Mouse (Mus musculus): ENCODE measurements around the gene Lsm12.

Lsm12 gene

DNA sequence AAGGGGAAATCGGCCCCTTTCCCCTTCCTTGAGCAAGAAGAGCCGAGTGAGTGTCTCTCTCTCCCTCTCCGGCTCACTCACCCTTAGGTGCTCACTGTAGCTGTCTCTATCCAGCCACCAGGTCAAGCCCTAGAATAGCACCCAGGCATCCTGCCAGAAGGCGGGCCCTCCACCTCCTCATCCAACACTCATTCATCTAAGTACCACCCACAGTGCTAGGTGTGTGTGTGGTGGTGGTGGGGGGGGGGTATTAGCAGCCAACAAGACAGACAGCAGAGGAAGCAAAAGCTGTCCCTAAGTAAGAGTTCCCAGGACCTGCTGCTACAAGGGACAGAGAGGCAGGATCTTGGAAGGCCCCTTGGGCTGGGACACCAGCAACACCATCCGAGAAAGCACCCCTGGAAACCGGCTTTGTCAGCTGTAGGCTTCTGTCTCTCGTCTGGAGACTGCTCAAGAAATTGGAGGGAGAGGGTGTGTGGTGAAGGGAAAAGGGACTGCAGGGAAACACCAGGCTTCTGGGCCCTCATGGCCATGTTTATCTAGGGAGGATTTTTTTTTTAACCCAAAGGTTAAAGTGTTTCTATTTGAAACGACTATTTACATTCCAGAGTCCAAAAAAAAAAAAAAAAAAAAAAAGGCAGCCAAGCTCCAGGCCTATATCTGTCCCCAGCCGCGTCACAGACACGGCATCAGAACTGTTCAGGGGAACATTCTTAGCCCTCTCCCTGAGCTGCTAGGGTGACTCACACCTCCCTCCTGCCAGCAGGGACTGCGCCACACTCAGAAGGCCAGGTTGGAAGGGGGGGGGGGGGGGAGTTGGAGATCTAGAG lies 31.2 kb upstream of the Lsm12 start:
- DNase-seq = no peak

DNA sequence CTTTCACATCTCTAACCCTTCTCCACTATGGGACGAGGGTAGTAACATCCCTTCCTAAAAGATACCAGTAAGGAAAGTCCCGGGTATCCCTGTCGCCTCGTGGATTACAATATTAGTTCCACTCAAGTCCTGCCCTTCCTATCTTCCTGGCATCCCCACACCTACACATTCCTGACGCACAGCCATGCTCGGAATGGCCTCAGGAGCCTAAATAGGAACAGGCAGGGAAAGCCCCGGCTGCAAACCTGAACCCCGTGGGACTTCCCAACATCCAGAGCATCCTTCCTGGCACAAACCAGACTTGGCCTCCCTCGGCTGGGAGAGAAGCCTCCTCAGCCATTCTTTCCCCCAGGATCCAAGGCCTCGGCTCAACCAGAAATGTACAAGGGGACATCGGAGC lies 30.4 kb upstream of the Lsm12 start:
- DNase-seq = no peak

DNA sequence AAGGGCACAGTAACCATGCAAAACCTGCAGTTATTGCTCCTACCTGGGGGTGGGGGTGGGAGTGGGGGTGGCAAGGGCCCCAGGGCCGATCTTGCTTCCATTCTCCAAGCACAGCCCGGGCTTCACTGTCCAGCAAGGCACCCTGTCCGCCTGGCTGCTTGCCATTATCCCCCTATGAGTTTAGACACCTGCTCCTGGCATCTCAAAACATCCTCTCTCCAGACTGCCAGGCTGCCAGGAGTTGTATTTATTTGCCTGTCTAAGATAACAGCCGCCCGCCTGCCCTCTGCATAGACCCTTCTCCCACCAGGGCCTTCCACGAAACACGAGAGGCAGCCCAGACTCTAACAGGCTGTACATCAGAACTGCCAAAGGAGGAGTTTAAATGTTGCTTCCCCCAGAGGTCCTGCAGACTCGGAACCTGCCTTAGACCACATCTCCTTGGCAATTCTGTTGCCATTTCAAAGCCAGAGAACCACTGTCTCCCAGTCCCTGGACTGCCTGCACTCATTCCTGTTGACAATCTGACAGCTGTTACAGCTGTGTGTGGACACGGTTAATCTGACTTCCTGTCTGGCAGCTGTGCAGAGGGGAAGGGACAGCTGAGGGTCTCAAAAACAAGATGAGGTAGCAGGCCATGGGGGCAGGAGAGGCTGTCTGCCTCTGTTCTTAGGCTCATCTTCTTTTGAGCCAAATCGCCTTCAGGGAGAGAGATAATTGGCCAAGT lies 29.5 kb upstream of the Lsm12 start:
- no peak for DNase-seq

DNA sequence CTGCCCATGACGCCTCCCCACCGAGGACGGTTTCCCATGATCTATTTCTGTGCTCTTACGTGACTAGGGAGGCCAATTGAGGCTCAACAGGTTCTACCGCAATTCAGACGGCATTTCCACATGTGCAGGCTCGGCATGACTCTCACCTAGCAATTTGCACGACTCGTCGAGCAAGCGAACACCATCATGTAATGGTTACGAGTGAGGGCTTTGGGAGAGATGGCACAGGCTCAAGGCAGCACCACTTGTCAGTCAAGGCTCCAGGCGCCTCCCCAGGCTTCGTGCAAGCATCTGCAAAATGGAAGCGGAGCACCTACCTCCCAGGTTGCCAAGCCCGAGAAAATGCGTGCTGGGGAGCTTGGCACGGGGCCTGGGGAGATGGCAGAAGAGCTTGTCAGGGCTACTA lies 26.8 kb upstream of the Lsm12 start:
- DNase-seq = no peak

DNA sequence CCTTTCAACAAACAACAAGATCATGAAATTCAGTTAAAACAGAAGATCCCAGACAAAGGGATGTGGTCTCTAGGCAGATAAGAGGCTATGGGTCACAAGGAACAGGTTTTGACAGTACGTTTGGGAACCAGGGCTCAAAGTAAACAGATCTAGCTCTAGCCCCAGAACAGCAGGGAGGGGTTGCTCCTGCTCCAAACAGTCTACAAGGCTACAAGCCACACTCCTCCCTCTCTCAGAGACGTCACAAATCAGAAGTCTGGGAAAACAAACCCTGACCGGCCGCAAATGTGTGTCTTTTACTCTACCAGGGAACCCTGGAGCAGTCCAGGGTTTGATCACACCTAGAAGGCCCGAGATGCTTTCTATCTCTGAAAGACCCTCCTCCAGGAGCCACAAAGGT lies 25.9 kb upstream of the Lsm12 start:
- DNase-seq = no peak

DNA sequence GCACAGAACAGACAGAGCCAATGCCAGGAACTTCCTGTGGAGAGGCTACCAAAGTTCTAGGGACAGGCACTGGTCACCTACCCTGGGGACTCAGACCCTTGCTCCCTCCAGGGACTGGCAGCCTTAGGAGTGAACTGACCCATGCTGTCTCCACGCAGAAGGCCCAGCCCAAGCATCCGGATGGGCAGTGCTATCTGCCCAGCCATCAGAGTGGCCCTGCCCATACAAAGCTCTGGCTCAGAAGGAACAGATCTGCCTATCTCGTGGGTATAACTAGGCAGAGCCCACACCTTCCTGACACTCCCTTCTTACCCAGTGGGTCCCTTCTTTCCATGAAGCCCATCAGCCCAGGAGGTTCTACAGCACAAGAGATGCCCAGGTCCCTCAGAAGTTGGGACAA lies 25.1 kb upstream of the Lsm12 start:
- no peak for DNase-seq

DNA sequence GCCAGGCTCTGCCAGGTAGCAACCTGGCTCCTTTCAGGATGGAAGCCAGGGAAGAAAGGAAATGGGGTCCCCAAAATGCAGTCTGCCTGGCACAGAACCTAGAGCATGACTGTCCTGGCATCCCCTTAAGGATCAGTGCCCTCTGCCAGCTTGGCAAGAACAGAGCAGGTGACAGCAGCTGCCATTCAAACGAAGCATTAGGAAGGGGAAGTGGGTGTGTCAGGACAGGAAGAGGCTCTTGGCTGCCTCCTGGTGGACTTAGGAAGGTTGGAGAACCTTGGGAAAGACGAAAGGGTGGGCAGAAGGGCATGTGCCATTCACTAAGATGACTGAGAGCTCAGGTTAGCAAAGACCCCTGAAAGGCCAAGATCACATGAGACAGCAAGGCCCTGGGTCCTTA lies 24.6 kb upstream of the Lsm12 start:
- DNase-seq = peak; percentile 54 to 57

DNA sequence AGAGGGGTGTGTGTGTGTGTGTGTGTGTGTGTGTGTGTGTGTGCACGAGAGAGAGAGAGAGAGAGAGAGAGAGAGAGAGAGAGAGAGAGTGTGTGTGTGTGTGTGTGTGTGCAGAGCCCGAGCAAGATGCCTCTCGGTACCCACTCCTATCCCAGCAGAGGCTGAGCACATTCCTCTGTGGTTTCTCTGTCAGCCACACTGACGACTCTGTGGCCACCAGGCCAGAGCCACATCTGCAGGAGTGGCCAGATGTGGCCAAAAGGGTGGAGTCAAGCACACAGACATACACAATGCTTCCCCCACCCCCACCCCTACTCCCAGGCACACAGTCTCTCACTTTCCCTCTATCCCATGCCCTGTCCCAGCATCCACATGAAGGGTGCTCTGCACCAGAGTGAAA lies 23.8 kb upstream of the Lsm12 start:
- no peak for DNase-seq

DNA sequence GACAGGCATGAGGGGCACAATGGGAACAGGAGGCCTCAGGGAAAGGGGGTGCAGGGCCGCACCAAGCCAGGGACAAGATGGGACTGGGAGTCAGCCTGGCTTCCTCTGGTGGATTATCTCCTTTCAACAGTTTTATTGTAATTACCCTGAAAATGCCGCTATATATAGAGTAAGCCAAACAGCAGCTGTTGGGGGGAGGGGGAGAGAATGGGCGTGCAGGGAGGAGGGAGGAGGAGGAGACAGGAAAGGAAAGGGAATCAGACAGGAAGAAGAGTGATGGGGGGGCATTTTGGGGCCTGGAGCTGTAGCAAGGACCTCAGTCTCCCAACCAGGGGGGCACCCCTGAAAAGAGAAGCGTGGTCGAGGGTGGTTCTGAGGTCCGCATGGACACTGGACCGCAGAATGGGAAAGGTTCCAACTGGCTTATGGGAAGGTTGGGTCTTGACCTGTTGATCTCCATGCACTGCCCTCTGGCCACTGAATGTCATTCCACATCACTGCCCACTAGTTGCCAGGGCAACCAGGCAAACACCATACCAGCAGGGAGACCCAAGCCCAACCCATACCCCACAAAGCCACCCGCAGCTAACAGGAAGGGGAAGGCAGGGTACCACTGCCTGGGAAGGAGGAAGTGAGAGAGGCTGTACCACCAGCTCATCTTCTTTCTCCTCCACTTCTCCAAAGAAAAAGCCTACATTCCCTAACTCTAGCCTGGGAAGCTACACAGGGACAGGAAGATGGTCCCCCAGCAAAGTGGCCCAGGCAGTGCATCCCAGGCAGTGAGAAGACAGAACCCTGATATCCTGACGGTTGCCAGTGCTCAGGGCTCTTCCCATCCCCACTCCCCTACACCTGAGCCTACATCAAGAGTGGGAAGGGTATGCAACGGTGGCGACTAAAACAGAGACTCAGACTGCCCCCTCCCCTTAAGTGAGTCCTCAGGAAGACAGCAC lies 23.0 kb upstream of the Lsm12 start:
- DNase-seq = no peak

DNA sequence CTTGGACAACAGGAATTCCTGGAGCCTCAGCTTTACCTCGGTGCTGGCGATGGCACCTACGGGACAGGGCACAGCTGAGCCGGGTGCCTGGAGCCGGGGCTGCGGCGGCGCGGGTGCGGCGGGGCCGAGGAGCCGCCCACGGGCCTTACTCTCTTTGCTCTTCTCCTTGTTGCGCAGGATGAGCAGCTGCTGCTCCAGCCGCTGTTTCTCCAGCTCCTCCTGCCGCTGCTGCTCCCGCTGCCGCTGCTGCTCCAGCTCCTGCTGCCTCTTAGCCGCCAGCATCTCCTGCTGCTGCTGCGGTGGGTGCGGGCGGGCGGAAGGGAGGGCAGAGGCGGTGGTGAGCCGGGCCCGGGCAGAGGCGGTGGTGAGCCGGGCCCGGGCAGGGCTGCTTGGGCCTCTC lies 21.4 kb upstream of the Lsm12 start:
- no peak for DNase-seq

DNA sequence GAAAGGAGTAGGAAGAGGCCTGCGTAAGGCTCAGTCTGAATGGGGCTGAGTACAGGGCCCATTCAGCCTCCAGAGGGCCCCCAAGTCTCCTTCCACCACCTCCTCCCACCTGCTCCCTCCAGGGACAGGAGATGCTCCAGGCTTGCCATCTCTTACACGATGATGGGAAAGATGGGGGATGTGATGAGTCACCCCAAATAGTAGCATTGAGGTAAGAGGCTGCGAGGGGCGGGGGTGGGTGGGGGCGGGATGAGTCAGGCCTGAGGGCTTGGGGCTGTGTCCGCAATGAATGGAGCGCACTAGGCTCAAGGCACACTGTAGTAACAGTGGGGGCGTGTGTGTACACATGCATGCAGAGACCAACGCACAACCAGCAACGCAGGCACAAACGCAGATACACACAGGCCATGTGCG lies 16.3 kb upstream of the Lsm12 start:
- no peak for DNase-seq

DNA sequence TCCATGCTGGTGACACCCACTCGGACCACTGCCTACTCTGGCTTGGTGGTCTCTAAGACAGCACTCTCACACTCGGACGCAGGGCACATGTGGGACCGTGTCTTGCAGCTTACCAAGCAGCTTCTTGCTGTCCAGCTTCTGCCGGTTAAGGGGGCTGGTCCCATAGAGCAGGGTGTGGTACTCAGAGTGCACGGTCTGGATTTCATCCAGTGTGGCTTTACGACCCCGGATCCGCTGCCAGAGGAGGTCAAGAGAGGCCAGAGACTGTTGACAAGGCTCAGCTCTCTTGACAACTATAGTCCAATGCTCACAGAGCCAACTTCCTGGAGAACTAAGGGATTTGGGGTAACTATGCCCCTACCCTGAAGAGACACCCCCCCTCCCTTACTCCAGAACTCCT lies 14.8 kb upstream of the Lsm12 start:
- DNase-seq = no peak

DNA sequence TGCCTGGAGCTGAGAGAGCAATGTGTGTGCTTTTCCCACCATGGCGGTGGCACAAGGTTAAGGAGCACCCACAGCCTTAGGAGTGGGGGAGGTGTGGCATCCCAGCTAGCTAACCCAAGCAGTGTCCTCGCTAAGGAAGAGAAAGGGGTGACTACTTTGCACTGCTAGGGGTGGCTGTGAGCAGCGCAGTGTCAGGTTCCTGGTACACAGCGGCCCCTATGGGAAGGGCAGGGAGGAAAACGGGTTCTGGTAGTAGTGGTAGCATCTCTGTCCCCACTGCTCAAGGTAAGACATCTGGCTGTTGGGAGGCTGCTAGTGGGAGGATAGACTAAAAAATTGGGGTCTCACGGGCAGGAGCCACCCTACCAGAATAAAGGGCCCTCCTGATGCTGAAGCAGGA lies 13.1 kb upstream of the Lsm12 start:
- DNase-seq = no peak

DNA sequence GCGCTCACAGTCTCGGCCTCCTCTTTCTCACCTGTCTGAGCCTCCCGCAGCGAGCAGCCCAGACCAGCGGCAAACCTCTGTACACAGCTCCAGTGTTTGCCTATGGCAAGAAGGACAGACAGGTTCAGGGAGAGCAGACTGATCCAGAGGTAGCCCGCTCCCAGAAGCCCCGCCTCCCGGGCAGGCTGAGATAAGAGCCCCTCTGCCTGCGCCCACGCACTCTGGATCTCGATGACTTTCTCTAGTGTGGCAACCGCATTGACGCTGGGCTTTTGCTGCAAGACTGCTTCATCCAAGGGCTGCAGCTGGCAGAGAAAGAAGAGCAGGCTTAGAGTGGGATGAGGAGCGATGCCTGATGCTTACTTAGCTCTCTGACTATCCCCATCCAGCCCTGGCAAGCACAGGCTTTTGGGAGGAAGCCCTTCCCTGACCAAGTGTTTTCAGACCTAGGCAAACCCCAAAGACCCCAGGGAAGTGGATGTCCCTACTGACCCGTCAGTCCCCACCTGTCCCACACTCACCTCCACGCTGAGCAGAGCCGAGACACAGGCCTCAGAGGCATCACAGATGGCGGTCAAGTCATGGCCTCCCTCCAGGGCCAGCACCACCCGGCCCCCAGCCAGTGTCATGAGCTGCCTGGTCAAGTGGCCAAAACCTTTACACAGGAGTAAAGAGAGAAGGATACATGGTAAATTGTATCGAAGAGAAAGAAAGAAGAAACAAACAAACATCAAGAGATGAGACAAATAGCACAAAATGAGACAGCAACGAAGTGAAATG lies 11.1 kb upstream of the Lsm12 start:
- DNase-seq = no peak

DNA sequence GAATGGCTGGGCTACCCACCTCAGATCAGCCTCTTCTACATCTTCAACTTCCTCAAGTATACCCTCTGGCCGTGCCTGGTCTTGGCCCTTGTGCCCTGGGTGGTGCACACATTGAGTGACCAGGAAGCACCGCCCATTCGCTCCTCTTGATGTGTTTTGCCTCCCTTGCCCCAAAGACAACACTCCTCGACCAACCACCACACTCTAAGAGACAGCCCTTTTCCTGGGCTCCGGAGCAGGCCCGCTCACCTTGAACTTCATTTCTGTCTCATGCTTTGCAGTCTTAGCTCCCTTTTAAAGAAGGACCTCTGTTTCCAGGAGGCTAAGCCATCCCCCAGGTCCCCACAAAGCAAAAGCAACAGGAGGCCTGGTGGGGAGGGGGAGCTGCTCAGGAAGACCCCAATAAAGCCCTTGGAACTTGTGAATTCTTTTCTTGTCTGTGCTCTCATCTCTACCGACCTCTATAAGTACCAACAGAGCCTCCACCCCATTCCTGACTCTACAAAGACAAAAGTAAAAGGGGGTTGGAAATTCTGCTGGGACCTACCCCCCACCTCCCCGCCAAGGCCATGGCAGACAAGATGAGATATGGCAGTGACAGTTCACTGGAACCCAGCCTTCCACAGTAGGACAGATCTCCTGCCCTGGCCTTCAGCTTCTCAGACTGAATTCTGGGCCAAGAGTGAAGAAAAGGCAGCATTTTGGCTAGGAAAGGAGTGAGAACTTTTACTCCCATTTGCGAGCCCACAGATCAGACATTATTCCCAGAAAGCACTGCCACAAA lies 8.8 kb upstream of the Lsm12 start:
- DNase-seq = no peak

DNA sequence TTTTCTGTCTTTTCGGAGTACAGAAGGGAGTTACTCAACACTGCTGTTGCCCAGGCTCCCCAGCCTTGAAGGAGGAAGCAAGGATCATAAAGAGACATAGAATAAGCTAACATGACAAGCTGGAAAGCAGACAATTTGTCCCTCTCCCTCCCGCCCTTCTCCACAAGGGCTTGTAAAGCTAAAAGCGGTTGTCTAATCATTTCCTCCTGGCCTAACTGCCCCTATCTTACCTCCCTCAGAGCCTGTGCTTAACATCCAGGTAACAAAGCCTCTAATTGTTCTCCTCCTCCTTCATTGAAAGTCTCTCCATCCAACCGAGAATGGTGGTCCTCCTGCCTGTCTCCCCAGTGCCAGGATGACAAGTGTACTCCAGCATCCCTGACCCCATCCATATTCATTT lies 5.8 kb upstream of the Lsm12 start:
- DNase-seq = no peak

DNA sequence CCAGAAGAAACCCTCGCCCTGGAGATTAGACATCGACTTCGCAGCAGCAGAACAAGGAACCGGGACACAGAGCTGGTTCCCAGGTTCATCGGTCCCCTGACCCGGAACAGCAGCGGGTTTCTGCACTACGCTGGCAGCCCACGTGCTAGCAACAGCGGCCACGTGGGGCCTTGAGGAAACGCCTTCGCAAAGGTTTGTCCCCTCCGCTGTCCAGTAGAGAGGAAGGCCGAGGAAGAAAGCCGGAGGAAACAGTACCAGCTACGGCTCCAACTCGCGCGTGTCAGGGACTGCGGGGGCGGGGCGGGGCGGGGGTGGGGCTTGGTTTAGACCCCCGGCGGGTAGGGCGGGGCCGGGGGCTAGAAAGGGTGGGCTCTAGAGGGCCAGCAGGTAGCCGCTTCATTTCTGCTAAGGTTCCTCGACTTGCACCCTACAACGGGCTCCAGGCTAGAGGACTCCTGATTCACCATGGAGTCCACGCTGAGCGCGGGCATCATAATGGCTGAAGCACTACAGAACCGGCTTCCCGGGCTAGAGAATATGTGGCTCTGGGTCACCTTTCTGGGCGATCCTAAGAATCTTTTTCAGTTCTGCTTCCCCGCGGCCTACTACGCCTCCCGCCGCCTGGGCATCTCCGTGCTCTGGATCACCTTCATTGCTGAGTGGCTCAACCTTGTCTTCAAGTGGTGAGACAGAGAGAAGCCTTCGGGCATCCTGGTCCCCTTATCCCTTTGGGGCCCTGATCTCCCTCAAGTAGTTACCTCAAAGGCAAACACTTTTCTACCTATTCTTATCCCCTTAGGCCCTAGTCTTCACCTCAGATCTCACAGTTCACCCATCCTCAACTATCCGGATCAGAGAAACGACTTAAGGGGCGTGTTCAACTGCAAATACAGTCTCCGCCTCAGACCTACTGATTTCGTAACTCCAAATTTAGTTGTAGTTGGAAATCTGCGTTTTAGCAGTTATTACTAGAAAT lies 4.7 kb upstream of the Lsm12 start, which contains the start of gene G6pc3:
Gene G6pc3, plus strand, starts transcription at position 160 of the 976 bp plus-strand sequence.
- DNase-seq = peak; percentile 78

DNA sequence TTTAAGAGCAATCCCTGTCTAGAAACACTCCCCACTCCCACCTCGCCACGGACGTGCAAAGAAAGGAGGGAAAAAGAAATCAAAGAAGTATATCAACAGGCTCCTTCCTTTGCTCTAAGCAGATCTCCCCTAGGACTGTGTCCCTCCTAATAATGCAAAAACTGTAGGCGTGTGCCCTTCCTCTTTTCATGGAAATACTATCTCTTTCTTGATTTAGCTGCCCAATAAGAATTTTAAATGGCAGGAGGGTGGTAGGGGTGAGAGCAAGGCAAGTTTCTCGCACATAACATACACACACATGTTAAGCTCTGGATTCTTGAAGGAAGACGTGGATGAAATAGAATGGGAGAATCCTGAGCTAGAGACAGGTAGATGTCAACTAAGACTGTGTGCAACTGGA lies 3.9 kb upstream of the Lsm12 start:
- no peak for DNase-seq

DNA sequence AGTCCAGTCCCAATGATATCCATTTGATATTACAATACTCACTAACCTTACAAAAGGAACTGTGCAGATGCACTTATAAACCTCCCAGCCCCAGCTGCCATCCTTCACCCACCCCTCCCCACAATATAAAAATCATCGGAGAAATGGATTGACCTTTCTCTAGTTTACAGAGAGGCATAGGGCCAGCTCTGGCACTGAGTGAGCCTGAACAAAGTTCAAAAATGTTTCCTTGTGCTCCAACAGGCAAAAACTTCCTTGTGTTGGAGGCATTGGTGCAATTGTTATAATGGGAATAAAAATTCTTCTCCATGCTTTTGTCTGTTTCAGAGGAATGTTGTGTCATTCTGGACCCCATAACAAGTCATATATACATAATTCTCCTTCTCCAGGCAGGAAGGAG lies 1.1 kb upstream of the Lsm12 start:
- no peak for DNase-seq

DNA sequence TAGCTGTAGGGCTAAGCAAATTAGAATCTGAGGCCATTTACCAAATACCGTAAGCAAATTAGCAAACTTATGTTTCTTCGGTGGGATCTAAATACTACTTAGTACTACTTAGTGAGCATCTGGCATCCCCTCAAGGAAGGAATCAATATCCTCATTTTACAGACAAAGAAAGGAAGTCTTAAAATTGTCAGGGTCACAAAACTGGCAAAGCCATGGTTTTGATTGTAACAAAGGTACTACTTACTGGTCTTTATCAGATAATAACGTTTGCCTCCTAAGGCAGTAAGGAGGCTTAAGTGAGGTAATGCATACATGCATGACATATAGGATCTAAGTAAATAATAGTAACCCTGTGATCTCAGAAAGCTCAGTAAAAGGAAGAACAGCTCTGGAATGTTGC lies 581 bp upstream of the Lsm12 start:
- DNase-seq = no peak

Data from B cell, adult 2 months (primary cell).